Mouse (Mus musculus): ENCODE data around the gene Ablim1.

Gene Ablim1

GRCm38 (mm10) chr19:57314346-57315012, at the start of gene Ablim1:
Ablim1 (minus strand) TSS chr19:57314919.
- no peak for DNase-seq (ENCODE audit: low read depth, low spot score)

DNA sequence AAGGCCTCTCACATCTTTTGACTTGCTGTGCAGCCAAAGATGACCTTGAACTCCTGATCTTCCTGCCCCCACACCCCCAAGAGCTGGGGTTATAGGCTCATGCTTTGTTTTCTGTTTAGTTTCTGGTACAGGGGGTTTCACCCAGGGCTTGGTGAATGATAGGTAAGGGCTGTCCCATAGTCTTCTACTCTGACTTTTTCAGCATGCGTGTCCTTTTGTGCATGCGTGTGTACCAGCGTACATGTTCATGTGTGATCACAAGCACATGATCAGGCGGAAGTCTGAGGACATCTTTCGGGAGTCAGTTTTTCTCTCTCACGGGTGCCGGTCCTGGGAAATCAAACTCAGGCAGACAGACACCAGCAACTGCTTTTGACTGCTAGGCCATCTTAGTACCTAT, 48.8 kb upstream of the Ablim1 start:
- DNase-seq (ENCODE audit: low read depth, low spot score), result no peak

GRCm38 (mm10) chr19:57363076-57363475, 48.4 kb upstream of the Ablim1 start:
- no peak for DNase-seq (ENCODE audit: low read depth, low spot score)

GRCm38 (mm10) chr19:57362586-57362985, 47.9 kb upstream of the Ablim1 start:
- DNase-seq (ENCODE audit: low read depth, low spot score), result no peak

DNA sequence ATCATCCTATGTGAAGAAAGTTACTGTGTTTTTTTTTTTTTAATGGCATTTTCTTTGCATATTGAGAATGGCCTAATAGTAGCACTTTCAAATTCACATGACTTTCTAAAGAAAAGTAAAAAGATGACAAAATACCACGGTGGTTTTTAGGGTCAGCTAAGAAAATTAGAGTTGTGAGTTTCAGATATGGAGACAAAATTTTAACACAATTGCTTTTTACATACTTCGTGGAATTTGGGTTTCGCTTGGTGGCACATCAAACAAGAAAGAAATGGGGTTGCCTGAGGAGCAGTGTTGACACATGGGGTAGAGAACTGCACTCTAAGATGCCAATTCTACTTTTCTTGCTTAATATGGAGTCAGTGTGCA, 47.2 kb upstream of the Ablim1 start:
- DNase-seq (ENCODE audit: low read depth, low spot score), result no peak

- no peak for DNase-seq (ENCODE audit: low read depth, low spot score)
These were observed 46.6 kb upstream of the Ablim1 start for GRCm38 (mm10) chr19:57361131-57361938.

- peak; percentile 77 for DNase-seq (ENCODE audit: low read depth, low spot score)
These were observed 45.8 kb upstream of the Ablim1 start, which contains the start of gene Fam160b1 for GRCm38 (mm10) chr19:57360341-57361130. Fam160b1 (plus strand) TSS chr19:57360680.

GRCm38 (mm10) chr19:57359701-57360326, 45.1 kb upstream of the Ablim1 start:
- no peak for DNase-seq (ENCODE audit: low read depth, low spot score)

GRCm38 (mm10) chr19:57358836-57359598, 44.3 kb upstream of the Ablim1 start:
- DNase-seq (ENCODE audit: low read depth, low spot score), result no peak

DNA sequence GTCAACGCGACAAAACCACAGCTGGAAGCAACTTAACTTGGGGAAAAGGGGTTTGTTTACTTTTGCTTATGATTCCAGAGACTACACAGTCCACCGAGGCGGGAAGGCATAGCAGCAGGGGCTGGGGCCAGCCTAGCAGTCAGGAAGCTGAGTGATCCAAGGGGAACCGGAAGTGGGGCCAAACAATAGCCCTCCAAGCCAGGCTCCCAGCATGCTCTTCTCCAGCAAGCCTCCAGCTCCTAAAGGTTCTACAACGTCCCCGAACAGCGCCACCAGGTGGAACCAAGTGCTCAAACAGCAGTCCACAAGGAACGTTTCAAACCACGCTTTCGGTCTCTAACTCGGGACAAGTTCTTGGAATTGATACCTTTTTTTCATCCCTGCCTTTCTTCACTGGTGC, 43.6 kb upstream of the Ablim1 start:
- DNase-seq (ENCODE audit: low read depth, low spot score), result peak; percentile 79

- no peak for DNase-seq (ENCODE audit: low read depth, low spot score)
These were observed 43.1 kb upstream of the Ablim1 start for GRCm38 (mm10) chr19:57357811-57358210.

DNA sequence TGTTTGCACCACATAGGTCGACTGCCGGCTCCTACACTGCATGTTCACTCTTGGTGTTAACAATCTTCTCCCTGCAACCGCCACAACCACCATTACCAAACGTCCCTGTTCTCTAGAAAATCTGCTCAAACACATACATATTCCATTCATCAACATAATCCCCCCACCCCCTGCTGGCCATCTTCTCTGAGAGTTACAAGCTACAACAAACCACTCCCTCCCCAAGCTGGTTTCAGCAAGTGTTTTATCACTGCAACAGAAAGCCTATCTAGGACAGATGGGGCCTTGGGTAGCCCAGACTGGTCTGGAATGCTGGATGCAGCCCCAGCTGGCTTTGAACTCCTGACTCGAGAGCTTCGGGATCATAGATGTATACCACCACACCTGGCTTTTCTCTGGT, 42.5 kb upstream of the Ablim1 start:
- DNase-seq (ENCODE audit: low read depth, low spot score), result no peak

DNA sequence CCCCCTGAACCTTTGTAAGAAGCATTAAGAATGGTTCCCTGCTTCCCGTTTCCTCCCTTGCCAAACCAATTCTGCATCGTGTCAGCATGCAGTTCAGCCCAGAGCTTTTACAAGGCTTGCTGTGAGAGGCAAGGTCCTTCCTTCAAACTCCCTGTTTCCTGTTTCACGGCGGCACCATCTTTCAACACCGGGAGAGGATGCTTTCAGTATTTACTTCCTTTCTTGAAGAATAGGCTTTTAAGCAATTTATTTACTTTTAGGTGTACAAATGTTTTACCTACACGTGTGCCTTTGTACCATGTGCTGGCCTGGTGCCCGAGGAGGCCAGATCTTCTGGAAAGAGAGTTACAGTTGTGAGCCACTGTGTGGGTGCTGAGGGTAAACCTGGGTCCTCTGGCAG, 41.6 kb upstream of the Ablim1 start:
- no peak for DNase-seq (ENCODE audit: low read depth, low spot score)

GRCm38 (mm10) chr19:57355451-57356251, 40.9 kb upstream of the Ablim1 start:
- no peak for DNase-seq (ENCODE audit: low read depth, low spot score)

- no peak for DNase-seq (ENCODE audit: low read depth, low spot score)
These were observed 40.0 kb upstream of the Ablim1 start for GRCm38 (mm10) chr19:57354715-57355114.

DNA sequence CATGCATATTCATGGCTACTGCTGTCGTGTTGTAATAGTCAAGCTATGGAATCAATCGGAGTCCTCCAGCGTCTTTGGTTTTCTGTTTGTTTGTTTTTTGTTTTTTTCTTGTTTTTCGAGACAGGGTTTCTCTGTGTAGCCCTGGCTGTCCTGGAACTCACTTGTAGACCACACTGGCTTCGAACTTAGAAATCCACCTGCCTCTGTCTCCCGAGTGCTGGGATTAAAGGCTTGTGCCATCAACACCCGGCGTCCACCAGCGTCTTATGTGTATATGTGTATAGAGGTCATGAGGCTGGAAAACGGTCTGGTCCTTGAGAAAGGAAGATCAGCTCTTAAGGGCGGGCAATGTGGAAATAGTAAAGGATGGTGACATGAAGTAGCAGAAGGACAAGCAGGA, 39.3 kb upstream of the Ablim1 start:
- DNase-seq (ENCODE audit: low read depth, low spot score), result no peak

GRCm38 (mm10) chr19:57353228-57353627, 38.5 kb upstream of the Ablim1 start:
- no peak for DNase-seq (ENCODE audit: low read depth, low spot score)

DNA sequence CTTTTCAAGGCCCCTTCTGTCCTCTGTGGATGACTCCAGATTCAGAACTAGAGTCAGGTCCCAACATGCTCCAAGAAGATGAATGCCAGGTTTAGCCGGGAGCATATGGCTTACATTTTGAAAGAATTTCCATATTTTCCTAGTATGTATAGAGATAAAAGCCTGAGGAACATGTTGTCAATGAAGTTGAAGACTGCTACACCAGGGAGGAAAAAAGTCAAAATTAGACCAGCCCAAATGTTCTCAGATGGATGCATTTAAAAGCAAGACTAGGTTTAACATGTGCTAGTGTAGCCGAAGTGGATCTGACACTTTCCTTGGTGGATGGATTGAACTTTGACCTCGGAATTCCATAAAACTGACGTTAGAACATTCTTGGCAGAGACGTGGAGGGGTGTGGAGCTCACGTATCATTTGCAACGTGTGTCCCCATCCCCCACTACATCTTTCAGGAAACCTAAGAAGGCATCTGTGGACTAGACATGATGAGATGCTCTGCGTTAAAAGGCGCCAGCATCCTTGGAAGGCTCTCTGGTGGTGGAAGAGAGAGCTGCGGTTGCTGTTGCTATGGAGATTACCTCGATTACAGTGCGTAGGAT, 37.7 kb upstream of the Ablim1 start:
- DNase-seq (ENCODE audit: low read depth, low spot score), result no peak

DNA sequence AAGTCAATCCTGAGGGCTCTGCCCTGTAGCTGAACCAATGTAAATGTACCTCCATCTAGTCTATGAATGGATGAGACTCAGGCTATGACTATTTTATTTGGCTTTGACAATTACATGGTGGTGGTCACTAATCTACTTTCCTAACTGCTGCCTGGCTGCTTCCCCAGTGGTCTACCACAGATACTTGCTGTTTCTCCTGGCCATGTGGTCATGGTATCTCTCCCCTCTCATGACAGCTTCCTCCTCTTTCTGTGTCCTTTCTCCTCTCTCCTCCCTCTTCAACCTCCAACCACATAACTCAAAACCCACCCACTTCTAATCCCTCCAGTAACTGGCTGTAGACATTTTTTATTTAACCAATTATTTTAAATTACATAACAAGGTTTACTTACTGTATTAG, 34.4 kb upstream of the Ablim1 start:
- DNase-seq (ENCODE audit: low read depth, low spot score), result no peak

DNA sequence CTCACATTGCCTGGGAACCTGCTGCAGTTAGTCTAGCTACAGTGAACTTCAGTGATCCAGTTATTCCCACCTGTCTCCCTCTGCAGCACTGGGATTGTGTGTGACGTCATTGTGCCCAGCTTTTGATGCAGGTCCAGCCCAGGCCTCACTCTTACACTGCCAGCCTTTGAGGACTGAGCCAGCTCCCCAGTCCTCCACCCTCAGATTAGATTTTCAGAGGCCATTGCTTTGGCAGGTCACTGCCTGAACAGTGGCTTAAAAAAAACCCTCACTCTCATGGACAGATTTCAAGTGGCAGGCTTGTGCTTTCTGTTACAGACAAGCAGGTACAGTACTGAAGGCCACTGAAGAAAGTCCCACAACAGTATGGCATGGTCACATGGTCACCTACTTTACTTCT, 30.0 kb upstream of the Ablim1 start:
- DNase-seq (ENCODE audit: low read depth, low spot score), result no peak

Measured in WW6 (cell line).